Mouse (Mus musculus): Measurements from ENCODE around the gene Pth1r. TPM values are rescaled to one million over a fixed set of nuclear protein-coding genes. Genes with fewer than 3 reads are reported as not detected.

Gene Pth1r
- total and polyA plus RNA-seq, 3 experiments, result 0.15 to 0.77 TPM; not detected in 1

GRCm38 (mm10) chr9:110783611-110784010 lies 36.7 kb upstream of the Pth1r start:
- no peak overlapping the region for H3K9ac ChIP-seq (ENCODE audit: control insufficient read depth, low read depth, low read length, poor library complexity, severe bottlenecking)
- H3K27me3 ChIP-seq (ENCODE audit: control insufficient read depth in 1 of 2, insufficient read depth in 2 of 2, low read length in 2 of 2), result no peaks in the 10 kb centered on the region
- H3K36me3 ChIP-seq (ENCODE audit: control insufficient read depth in 1 of 2, insufficient read depth in 2 of 2, low read length in 2 of 2), result no peaks in the 10 kb centered on the region
- no peak for DNase-seq (ENCODE audit: low read depth, low spot score)
- no peak overlapping the region for H3K4me3 ChIP-seq (ENCODE audit: control insufficient read depth in 1 of 2, insufficient read depth in 1 of 2, low read depth in 2 of 2, low read length in 2 of 2)
- no peak overlapping the region for H3K27ac ChIP-seq (ENCODE audit: control insufficient read depth, low read depth, low read length)
- no peaks in the 10 kb centered on the region for H3K9me3 ChIP-seq (replicated peaks; ENCODE audit: insufficient read depth, low read length)
- peaks cover 0 to 5% of the 10 kb centered on the region in 2 experiments; a peak in 1 of 4 replicates for H3K4me1 ChIP-seq (ENCODE audit: control insufficient read depth in 1 of 2, insufficient read depth in 2 of 2, low read length in 2 of 2)
- no peaks in the 10 kb centered on the region for H3K79me2 ChIP-seq (ENCODE audit: control insufficient read depth, insufficient read depth, low read length, poor library complexity)
- TF ChIP-seq MYC (IDR thresholded peaks at IDR 0.05; ENCODE audit: low read depth, low read length) (no peak), SIN3A (IDR thresholded peaks at IDR 0.05; ENCODE audit: low read length) (no peak), UBTF (IDR thresholded peaks at IDR 0.05; ENCODE audit: borderline replicate concordance, insufficient read depth, low read depth, low read length) (no peak), CHD2 (IDR thresholded peaks at IDR 0.05; ENCODE audit: low read length) (no peak), RCOR1 (IDR thresholded peaks at IDR 0.05; ENCODE audit: low read depth, low read length) (no peak), ZMIZ1 (IDR thresholded peaks at IDR 0.05; ENCODE audit: low read depth, low read length) (no peak), CHD1 (IDR thresholded peaks at IDR 0.05; ENCODE audit: low read depth, low read length) (no peak), ETS1 (IDR thresholded peaks at IDR 0.05; ENCODE audit: low read depth, low read length) (no peak), GABPA (IDR thresholded peaks at IDR 0.05; ENCODE audit: low read depth, low read length) (no peak), EP300 (IDR thresholded peaks at IDR 0.05; ENCODE audit: low read depth in 1 of 2, low read length in 2 of 2) (no peak), HCFC1 (IDR thresholded peaks at IDR 0.05; ENCODE audit: low read depth, low read length) (no peak), POLR2A (IDR thresholded peaks at IDR 0.05; ENCODE audit: control insufficient read depth in 1 of 2, insufficient read depth in 1 of 2, low read depth in 1 of 2, low read length in 2 of 2, poor library complexity in 1 of 2) (no peak), MXI1 (IDR thresholded peaks at IDR 0.05; ENCODE audit: low read depth, low read length) (no peak), KAT2A (conservative IDR thresholded peaks at IDR 0.05; ENCODE audit: low read depth, low read length) (no peak)

DNA sequence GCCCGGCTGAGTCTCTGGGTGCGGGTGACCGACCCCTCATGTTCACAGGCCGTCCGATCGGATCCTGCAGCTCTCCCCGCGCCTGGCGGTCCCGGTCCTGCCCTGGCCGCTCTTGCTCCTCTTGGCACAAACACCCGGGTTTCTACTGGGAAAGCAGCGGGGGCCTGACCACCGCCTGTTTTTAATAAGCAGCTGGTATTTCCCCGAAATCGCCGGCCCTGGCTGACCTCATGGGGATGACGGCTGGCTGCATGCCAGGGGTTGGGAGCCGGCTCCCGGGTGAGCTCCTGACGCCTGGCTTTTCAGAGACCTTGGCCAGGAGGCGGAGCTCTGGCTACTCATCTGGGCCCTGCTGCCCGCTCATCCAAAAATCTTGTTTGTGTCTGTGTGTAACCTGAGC lies 34.8 kb upstream of the Pth1r start:
- H3K79me2 ChIP-seq (ENCODE audit: control insufficient read depth, insufficient read depth, low read length, poor library complexity), result no peaks in the 10 kb centered on the region
- peak in 1 of 3 experiments; percentile 19; a peak in 1 of 6 replicates for TF ChIP-seq CTCF (IDR thresholded peaks at IDR 0.05 in 2 of 3, conservative IDR thresholded peaks at IDR 0.05 in 1 of 3; ENCODE audit: control insufficient read depth in 1 of 3, insufficient read depth in 1 of 3, low read depth in 2 of 3, low read length in 3 of 3, poor library complexity in 1 of 3, severe bottlenecking in 1 of 3)
- TF ChIP-seq EP300 (IDR thresholded peaks at IDR 0.05; ENCODE audit: low read depth in 1 of 2, low read length in 2 of 2), result no peak
- 0 out of 2 replicates have a peak, but pooled peaks have one; percentile 10 for TF ChIP-seq UBTF (IDR thresholded peaks at IDR 0.05; ENCODE audit: borderline replicate concordance, insufficient read depth, low read depth, low read length)
- H3K27ac ChIP-seq (ENCODE audit: control insufficient read depth, low read depth, low read length), result no peak overlapping the region
- no peaks in the 10 kb centered on the region; a peak in 2 of 4 replicates for H3K27me3 ChIP-seq (ENCODE audit: control insufficient read depth in 1 of 2, insufficient read depth in 2 of 2, low read length in 2 of 2)
- peak overlapping the region; percentile 64 to 67 for H3K4me3 ChIP-seq (ENCODE audit: control insufficient read depth in 1 of 2, insufficient read depth in 1 of 2, low read depth in 2 of 2, low read length in 2 of 2)
- no peak for DNase-seq (ENCODE audit: low read depth, low spot score)
- H3K4me1 ChIP-seq (ENCODE audit: control insufficient read depth in 1 of 2, insufficient read depth in 2 of 2, low read length in 2 of 2), result peaks cover 0 to 5% of the 10 kb centered on the region in 2 experiments; a peak in 1 of 4 replicates
- H3K36me3 ChIP-seq (ENCODE audit: control insufficient read depth in 1 of 2, insufficient read depth in 2 of 2, low read length in 2 of 2), result no peaks in the 10 kb centered on the region
- H3K9ac ChIP-seq (ENCODE audit: control insufficient read depth, low read depth, low read length, poor library complexity, severe bottlenecking), result peak overlapping the region; percentile 70
- H3K9me3 ChIP-seq (replicated peaks; ENCODE audit: insufficient read depth, low read length), result no peaks in the 10 kb centered on the region
